Mouse (Mus musculus) thymus, adult 2 months (tissue): ENCODE measurements around the gene Tmed4.

Source experiments
- CTCF ChIP-seq: fragments of 200-500 bp; IDR thresholded peaks from 2 replicates; pipeline ENCODE4 v1.5.1; 2012; ENCODE audit warnings: mild to moderate bottlenecking, control low read depth, low read length, moderate library complexity, borderline replicate concordance; ENCODE audit not compliant: control insufficient read depth, poor library complexity, insufficient read depth; ENCODE audit errors: extremely low read depth
- POLR2A ChIP-seq: fragments of 200-500 bp; IDR thresholded peaks from 2 replicates; pipeline ENCODE4 v1.6.1; 2012; ENCODE audit warnings: mild to moderate bottlenecking, low read length, control low read depth, moderate library complexity; ENCODE audit not compliant: control insufficient read depth, poor library complexity, insufficient read depth; ENCODE audit errors: extremely low read depth

DNA sequence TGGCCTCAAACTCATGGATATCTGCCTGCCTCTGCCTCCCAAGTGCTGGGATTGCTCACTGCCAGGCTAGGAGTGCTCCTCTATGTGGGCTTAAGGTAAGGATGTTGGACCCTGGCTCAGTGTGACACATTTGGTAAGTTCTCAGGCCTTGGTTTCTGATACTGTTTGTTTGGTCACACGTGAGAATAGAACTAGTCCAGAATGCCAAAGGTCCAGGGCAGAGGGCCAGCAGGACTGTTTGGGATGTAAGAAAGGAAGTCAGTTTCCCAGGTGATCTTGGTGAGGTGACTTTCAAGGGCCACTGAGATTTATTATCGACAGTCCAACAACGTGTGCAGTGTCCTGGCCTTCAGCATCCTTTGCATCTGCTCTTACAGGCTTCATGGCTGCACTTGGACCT lies 1.8 kb upstream of the Tmed4 start:
- no peak for TF ChIP-seq CTCF
- no peak for TF ChIP-seq POLR2A
